In genomic region chr6:48578736-48579135, GRCm38 (mm10) we compare ENCODE assay signal across 19 mouse cellular contexts. TPM values are rescaled to one million over a fixed set of nuclear protein-coding genes. Genes with fewer than 3 reads are reported as not detected.
A peak's percentile ranks its signal among the peaks of the same experiment; 100 is the strongest.
DNase-seq lines count a peak whose midpoint lies in the region; ATAC-seq lines count a peak whose summit lies in the region.
"Had no signal": no experiment of that assay in that cellular context is flagged by ENCODE, and none has a peak within 500 bp of the region (broad histone marks: within the 10 kb centered on the region; RNA-seq: fewer than 3 reads in every experiment).

No protein-coding gene starts in this region.

- no peak overlapping the region for H3K4me3 ChIP-seq in heart, embryonic 16.5 days (ENCODE audit: low read length)
- H3K4me3 ChIP-seq in lung, embryonic 15.5 days, result no peak overlapping the region
- H3K4me3 ChIP-seq in stomach, embryonic 14.5 days (ENCODE audit: low read depth, low read length), result no peak overlapping the region
- H3K4me3 ChIP-seq: forebrain, embryonic 12.5 days; hindbrain, embryonic 12.5 days; limb, embryonic 13.5 days had no signal

- no peak overlapping the region for H3K9ac ChIP-seq in heart, embryonic 16.5 days (ENCODE audit: low read length)
- H3K9ac ChIP-seq in lung, embryonic 15.5 days, result no peak overlapping the region
- no peak overlapping the region for H3K9ac ChIP-seq in stomach, embryonic 14.5 days (replicated peaks; ENCODE audit: low read depth, low read length)
- H3K9ac ChIP-seq: forebrain, embryonic 12.5 days; hindbrain, embryonic 12.5 days; limb, embryonic 13.5 days had no signal

- no peaks in the 10 kb centered on the region for H3K36me3 ChIP-seq in heart, embryonic 16.5 days (ENCODE audit: control insufficient read depth, insufficient read depth)
- H3K36me3 ChIP-seq in lung, embryonic 15.5 days, result no peaks in the 10 kb centered on the region
- H3K36me3 ChIP-seq in stomach, embryonic 14.5 days (ENCODE audit: control insufficient read depth, insufficient read depth, low read length), result no peaks in the 10 kb centered on the region
- H3K36me3 ChIP-seq: forebrain, embryonic 12.5 days; hindbrain, embryonic 12.5 days; limb, embryonic 13.5 days had no signal

- no peaks in the 10 kb centered on the region for H3K9me3 ChIP-seq in heart, embryonic 16.5 days (replicated peaks; ENCODE audit: control insufficient read depth, low read length)
- no peaks in the 10 kb centered on the region for H3K9me3 ChIP-seq in lung, embryonic 15.5 days
- no peaks in the 10 kb centered on the region for H3K9me3 ChIP-seq in stomach, embryonic 14.5 days (ENCODE audit: control insufficient read depth, low read depth, low read length)
- H3K9me3 ChIP-seq: forebrain, embryonic 12.5 days; hindbrain, embryonic 12.5 days; limb, embryonic 13.5 days had no signal

- DNase-seq in adrenal gland, adult 2 months, result peak; percentile 42
- no peak for DNase-seq in adrenal gland, postnatal 4 days (ENCODE audit: low spot score in 2 of 2)
- no peak for DNase-seq in heart, adult 18-20 months
- no peak for DNase-seq in lung, adult 18-20 months
- DNase-seq in left cerebral cortex, postnatal 36 days (ENCODE audit: low spot score in 2 of 2), result no peak
- DNase-seq: cerebellum, postnatal 10 days; right cerebral cortex, postnatal 14 days; thymus, postnatal 25 days had no signal

- ATAC-seq in heart, embryonic 16.5 days (replicated peaks; ENCODE audit: extremely low read depth, insufficient read depth, low FRiP score), result no peak
- ATAC-seq in lung, embryonic 15.5 days (ENCODE audit: borderline replicate concordance, extremely low read depth, low FRiP score, low TSS enrichment), result no peak
- no peak for ATAC-seq in stomach, embryonic 14.5 days (ENCODE audit: insufficient number of reproducible peaks, insufficient read depth, low FRiP score, low read depth)

- peaks cover 20% of the 10 kb centered on the region for H3K4me1 ChIP-seq in heart, embryonic 16.5 days (ENCODE audit: control insufficient read depth, insufficient read depth, low read length)
- H3K4me1 ChIP-seq in lung, embryonic 15.5 days, result peaks cover 11% of the 10 kb centered on the region; the same call in 1 of the 2 replicates
- H3K4me1 ChIP-seq in stomach, embryonic 14.5 days (ENCODE audit: control insufficient read depth, insufficient read depth, low read length), result peaks cover 9% of the 10 kb centered on the region; the same call in 1 of the 2 replicates
- H3K4me1 ChIP-seq: forebrain, embryonic 12.5 days; hindbrain, embryonic 12.5 days; limb, embryonic 13.5 days had no signal

- intact Hi-C loops in left cerebral cortex, postnatal 36 days (cut with DNase I), result no loop called here

- no peak overlapping the region for H3K4me2 ChIP-seq in heart, embryonic 16.5 days (ENCODE audit: low read depth, low read length)
- H3K4me2 ChIP-seq in lung, embryonic 15.5 days, result no peak overlapping the region
- 0 out of 2 replicates have a peak overlapping the region, but pooled peaks have one; percentile 15 for H3K4me2 ChIP-seq in stomach, embryonic 14.5 days (replicated peaks; ENCODE audit: low read depth, low read length)
- H3K4me2 ChIP-seq: forebrain, embryonic 12.5 days; hindbrain, embryonic 12.5 days; limb, embryonic 13.5 days had no signal

- 53% methylated on average over 5 of the region's 5 CpGs for WGBS in heart, embryonic 16.5 days
- WGBS in lung, embryonic 15.5 days, result 28% methylated on average over 5 of the region's 5 CpGs
- 21% methylated on average over 5 of the region's 5 CpGs for WGBS in stomach, embryonic 14.5 days

- peak overlapping the region; percentile 86 for H3K27ac ChIP-seq in heart, embryonic 16.5 days (ENCODE audit: low read length)
- peak overlapping the region; percentile 82 for H3K27ac ChIP-seq in lung, embryonic 15.5 days
- peak overlapping the region; percentile 56; the same call in 1 of the 2 replicates for H3K27ac ChIP-seq in stomach, embryonic 14.5 days (ENCODE audit: low read length)
- H3K27ac ChIP-seq: forebrain, embryonic 12.5 days; hindbrain, embryonic 12.5 days; limb, embryonic 13.5 days had no signal

- H3K27me3 ChIP-seq in heart, embryonic 16.5 days (ENCODE audit: control insufficient read depth, insufficient read depth, low read length), result no peaks in the 10 kb centered on the region
- H3K27me3 ChIP-seq in lung, embryonic 15.5 days, result no peaks in the 10 kb centered on the region
- H3K27me3 ChIP-seq in stomach, embryonic 14.5 days (ENCODE audit: control insufficient read depth, insufficient read depth, low read length), result no peaks in the 10 kb centered on the region
- H3K27me3 ChIP-seq: forebrain, embryonic 12.5 days; hindbrain, embryonic 12.5 days; limb, embryonic 13.5 days had no signal

RNA-seq across cellular contexts. Expression of gene Rarres2, which starts 6.1 kb away (rescaled TPM):
- total RNA-seq in adrenal gland, adult 2 months (2021), result 100 to 1,000 TPM in 1 of 2 experiments, 10 to 100 TPM in 1; 73.4 to 101 TPM
- 29.3 and 41.8 TPM in 2 replicates for polyA plus RNA-seq in adrenal gland, adult 2 months (2012; rRNA removed)
- total RNA-seq in adrenal gland, postnatal 4 days (2021), result 100 to 1,000 TPM in 1 of 2 experiments, 10 to 100 TPM in 1; 82.0 to 161 TPM
- 44.7 and 55.2 TPM in 2 replicates for polyA plus RNA-seq in heart, embryonic 16.5 days (2015; fragmentation: Nextera tagmentation; extraction: Ambion mirVana)
- total RNA-seq in heart, adult 18-20 months (2021), result 10 to 100 TPM; 60.1 to 86.3 TPM
- 76.6 and 84.0 TPM in 2 replicates for polyA plus RNA-seq in lung, embryonic 15.5 days (2015; fragmentation: Nextera tagmentation; extraction: Ambion mirVana)
- 88.6 and 91.1 TPM in 2 replicates for polyA plus RNA-seq in stomach, embryonic 14.5 days (2014; fragmentation: Nextera tagmentation; extraction: Ambion mirVana)
- 10 to 100 TPM; 12.5 to 13.1 TPM for total RNA-seq in left cerebral cortex, postnatal 36 days (2021)
- total RNA-seq: monocyte, adult 5-6 weeks; neutrophil, adult 5-6 weeks had no signal

RNA-seq across cellular contexts. Expression of gene Gm45021, which starts 10.7 kb away (rescaled TPM):
- not detected for total RNA-seq in adrenal gland, adult 2 months (2021)
- polyA plus RNA-seq in adrenal gland, adult 2 months (2012; rRNA removed), result not detected in 2 replicates
- total RNA-seq in adrenal gland, postnatal 4 days (2021), result not detected
- not detected in 2 replicates for polyA plus RNA-seq in heart, embryonic 16.5 days (2015; fragmentation: Nextera tagmentation; extraction: Ambion mirVana)
- not detected for total RNA-seq in heart, adult 18-20 months (2021)
- not detected in 2 replicates for polyA plus RNA-seq in lung, embryonic 15.5 days (2015; fragmentation: Nextera tagmentation; extraction: Ambion mirVana)
- polyA plus RNA-seq in stomach, embryonic 14.5 days (2014; fragmentation: Nextera tagmentation; extraction: Ambion mirVana), result not detected in 2 replicates
- total RNA-seq in left cerebral cortex, postnatal 36 days (2021), result not detected
- total RNA-seq: gastrocnemius, adult 18-20 months; monocyte, adult 5-6 weeks; neutrophil, adult 5-6 weeks had no signal
- polyA plus RNA-seq: embryonic facial prominence, embryonic 11.5 days; forebrain, embryonic 12.5 days; hindbrain, embryonic 12.5 days; kidney, embryonic 14.5 days; limb, embryonic 13.5 days had no signal

RNA-seq across cellular contexts. Expression of gene Repin1, which starts 14.9 kb away (rescaled TPM):
- total RNA-seq in adrenal gland, adult 2 months (2021), result 10 to 100 TPM; 55.6 to 67.5 TPM
- 127 and 152 TPM in 2 replicates for polyA plus RNA-seq in adrenal gland, adult 2 months (2012; rRNA removed)
- total RNA-seq in adrenal gland, postnatal 4 days (2021), result 10 to 100 TPM; 59.7 to 61.5 TPM
- polyA plus RNA-seq in heart, embryonic 16.5 days (2015; fragmentation: Nextera tagmentation; extraction: Ambion mirVana), result 28.6 and 29.8 TPM in 2 replicates
- 10 to 100 TPM; 32.3 to 32.9 TPM for total RNA-seq in heart, adult 18-20 months (2021)
- polyA plus RNA-seq in lung, embryonic 15.5 days (2015; fragmentation: Nextera tagmentation; extraction: Ambion mirVana), result 28.1 and 30.9 TPM in 2 replicates
- polyA plus RNA-seq in stomach, embryonic 14.5 days (2014; fragmentation: Nextera tagmentation; extraction: Ambion mirVana), result 27.1 and 27.5 TPM in 2 replicates
- total RNA-seq in left cerebral cortex, postnatal 36 days (2021), result 10 to 100 TPM; 51.8 to 59.8 TPM

RNA-seq across cellular contexts. Expression of gene Gm44965, which starts 15.0 kb away (rescaled TPM):
- not detected for total RNA-seq in adrenal gland, adult 2 months (2021)
- not detected in 2 replicates for polyA plus RNA-seq in adrenal gland, adult 2 months (2012; rRNA removed)
- 1 to 10 TPM in 1 of 2 experiments, not detected in 1; 2.0 TPM for total RNA-seq in adrenal gland, postnatal 4 days (2021)
- polyA plus RNA-seq in heart, embryonic 16.5 days (2015; fragmentation: Nextera tagmentation; extraction: Ambion mirVana), result not detected in 2 replicates
- not detected for total RNA-seq in heart, adult 18-20 months (2021)
- not detected in 2 replicates for polyA plus RNA-seq in lung, embryonic 15.5 days (2015; fragmentation: Nextera tagmentation; extraction: Ambion mirVana)
- polyA plus RNA-seq in stomach, embryonic 14.5 days (2014; fragmentation: Nextera tagmentation; extraction: Ambion mirVana), result not detected in 2 replicates
- not detected for total RNA-seq in left cerebral cortex, postnatal 36 days (2021)
- total RNA-seq: gastrocnemius, adult 18-20 months; neutrophil, adult 5-6 weeks had no signal
- polyA plus RNA-seq: embryonic facial prominence, embryonic 11.5 days; forebrain, embryonic 12.5 days; hindbrain, embryonic 12.5 days; kidney, embryonic 14.5 days; limb, embryonic 13.5 days had no signal

RNA-seq across cellular contexts. Expression of gene Zfp775, which starts 23.1 kb away (rescaled TPM):
- total RNA-seq in adrenal gland, adult 2 months (2021), result 1 to 10 TPM; 7.4 to 8.7 TPM
- polyA plus RNA-seq in adrenal gland, adult 2 months (2012; rRNA removed), result 14.8 and 16.8 TPM in 2 replicates
- 10 to 100 TPM in 1 of 2 experiments, 1 to 10 TPM in 1; 7.8 to 10.0 TPM for total RNA-seq in adrenal gland, postnatal 4 days (2021)
- polyA plus RNA-seq in heart, embryonic 16.5 days (2015; fragmentation: Nextera tagmentation; extraction: Ambion mirVana), result 6.2 and 8.6 TPM in 2 replicates
- 10 to 100 TPM; 11.8 to 12.3 TPM for total RNA-seq in heart, adult 18-20 months (2021)
- polyA plus RNA-seq in lung, embryonic 15.5 days (2015; fragmentation: Nextera tagmentation; extraction: Ambion mirVana), result 5.5 and 8.3 TPM in 2 replicates
- 6.9 and 7.0 TPM in 2 replicates for polyA plus RNA-seq in stomach, embryonic 14.5 days (2014; fragmentation: Nextera tagmentation; extraction: Ambion mirVana)
- 1 to 10 TPM; 6.6 to 7.6 TPM for total RNA-seq in left cerebral cortex, postnatal 36 days (2021)

Comparison
In these comparisons a context has a peak if more than half of its experiments do, and no peak if none do; other contexts are left out.
1. RNA of gene Rarres2, which starts 6.1 kb away (total RNA-seq): 82.0 to 161 TPM in adrenal gland, postnatal 4 days, 73.4 to 101 TPM in adrenal gland, adult 2 months and 60.1 to 86.3 TPM in heart, adult 18-20 months; 12.5 to 13.1 TPM in left cerebral cortex, postnatal 36 days; every median in the first group is over 4 times any median in the second.
2. Peak in every context shown above with its lines, with median percentiles within 50 percentile points of each other: H3K27ac ChIP-seq.